Mouse (Mus musculus): ENCODE data around the gene Elf2.

- no peak for TF ChIP-seq CTCF (IDR thresholded peaks at IDR 0.05; ENCODE audit: extremely low read depth, insufficient read length, insufficient replicate concordance, low read depth, low read length)
- TF ChIP-seq POLR2A (IDR thresholded peaks at IDR 0.05; ENCODE audit: low read depth, low read length): no peak
Observed at GRCm38 (mm10) chr3:51209503-51210314, 130.8 kb downstream of the Elf2 start.
